Mouse (Mus musculus) embryonic fibroblast, embryonic 13.5 days (primary cell): ENCODE measurements at regions not wholly inside any gene's neighbourhood (a gene's known extent, or its start where the extent isn't known, plus 50 kb on each side); places are given as distances from the start of the nearest gene placed in this dataset.

Source experiments
- H3K27ac ChIP-seq: 2 replicates; pipeline ENCODE4 v1.5.1; 2012; ENCODE audit warnings: low read length, control low read depth, inconsistent platforms; ENCODE audit not compliant: insufficient read depth
- H3K4me1 ChIP-seq: 2 replicates; pipeline ENCODE4 v1.6.1; 2011; ENCODE audit warnings: low read length; ENCODE audit not compliant: control insufficient read depth, insufficient read depth
- H3K4me3 ChIP-seq: 2 replicates; pipeline ENCODE4 v1.5.1; 2011; ENCODE audit warnings: mild to moderate bottlenecking, control low read depth, low read length; ENCODE audit not compliant: insufficient read depth
- CTCF ChIP-seq: IDR thresholded peaks from 2 replicates; pipeline ENCODE4 v1.5.1; 2011; ENCODE audit warnings: mild to moderate bottlenecking, control low read depth, low read length, moderate library complexity, borderline replicate concordance; ENCODE audit not compliant: insufficient read depth
- POLR2A ChIP-seq: IDR thresholded peaks from 2 replicates; pipeline ENCODE4 v1.6.1; 2011; ENCODE audit warnings: low read depth, mild to moderate bottlenecking, control low read depth, low read length, moderate library complexity

- TF ChIP-seq POLR2A (no peak), CTCF (no peak)
- Histone ChIP-seq H3K27ac (no peak overlapping the region), H3K4me1 (no peaks in the 10 kb centered on the region), H3K4me3 (no peak overlapping the region)
These were observed 69.3 kb upstream of the Rprm start for GRCm38 (mm10) chr2:54154501-54155183.

- Histone ChIP-seq H3K4me3 (no peak overlapping the region), H3K27ac (no peak overlapping the region), H3K4me1 (no peaks in the 10 kb centered on the region)
- TF ChIP-seq POLR2A (no peak), CTCF (no peak)
These were observed 73.6 kb upstream of the Rprm start for GRCm38 (mm10) chr2:54158689-54159630.

GRCm38 (mm10) chr2:54177549-54177948 lies 92.2 kb upstream of the Rprm start:
- H3K27ac ChIP-seq = no peak overlapping the region
- TF ChIP-seq CTCF (no peak), POLR2A (no peak)
- H3K4me1 ChIP-seq = peaks cover 2% of the 10 kb centered on the region; the same call in 1 of the 2 replicates
- no peak overlapping the region for H3K4me3 ChIP-seq

- Histone ChIP-seq H3K27ac (no peak overlapping the region), H3K4me3 (no peak overlapping the region), H3K4me1 (no peaks in the 10 kb centered on the region)
- no peak for TF ChIP-seq CTCF
- TF ChIP-seq POLR2A = no peak
These were observed 105.5 kb upstream of the Rprm start for GRCm38 (mm10) chr2:54190828-54191227.

- H3K27ac ChIP-seq = no peak overlapping the region
- no peak for TF ChIP-seq POLR2A
- TF ChIP-seq CTCF = no peak
- H3K4me1 ChIP-seq = no peaks in the 10 kb centered on the region
- no peak overlapping the region for H3K4me3 ChIP-seq
These were observed 113.0 kb upstream of the Rprm start for GRCm38 (mm10) chr2:54198343-54198742.

- no peak overlapping the region for H3K4me3 ChIP-seq
- no peak for TF ChIP-seq POLR2A
- no peak for TF ChIP-seq CTCF
- no peak overlapping the region for H3K27ac ChIP-seq
- no peaks in the 10 kb centered on the region for H3K4me1 ChIP-seq
These were observed 130.2 kb upstream of the Rprm start for GRCm38 (mm10) chr2:54215597-54215996.

- H3K4me1 ChIP-seq = no peaks in the 10 kb centered on the region
- no peak overlapping the region for H3K4me3 ChIP-seq
- no peak overlapping the region for H3K27ac ChIP-seq
- TF ChIP-seq POLR2A (no peak), CTCF (no peak)
These were observed 143.3 kb upstream of the Rprm start for GRCm38 (mm10) chr2:54228613-54229012.

GRCm38 (mm10) chr2:54229016-54229415 lies 143.7 kb upstream of the Rprm start:
- no peaks in the 10 kb centered on the region for H3K4me1 ChIP-seq
- TF ChIP-seq POLR2A (no peak), CTCF (no peak)
- H3K4me3 ChIP-seq = no peak overlapping the region
- no peak overlapping the region for H3K27ac ChIP-seq

- no peak overlapping the region for H3K4me3 ChIP-seq
- TF ChIP-seq CTCF = no peak
- TF ChIP-seq POLR2A = no peak
- H3K4me1 ChIP-seq = no peaks in the 10 kb centered on the region
- no peak overlapping the region for H3K27ac ChIP-seq
These were observed 151.4 kb upstream of the Rprm start for GRCm38 (mm10) chr2:54236760-54237159.

- Histone ChIP-seq H3K27ac (no peak overlapping the region), H3K4me1 (no peaks in the 10 kb centered on the region), H3K4me3 (no peak overlapping the region)
- TF ChIP-seq CTCF (no peak), POLR2A (no peak)
These were observed 151.8 kb upstream of the Rprm start for GRCm38 (mm10) chr2:54237192-54237591.
